Mouse (Mus musculus): Measurements from ENCODE around the gene Lrrc26.
A peak's percentile ranks its signal among the peaks of the same experiment; 100 is the strongest.
"Not testable (repeated sequence)": the region's sequence is repeated elsewhere in the genome, so short reads cannot be mapped to it uniquely, and the experiment has no call there.

Lrrc26 gene

GRCm38 (mm10) chr2:25289651-25290050 is at the start of gene Lrrc26:
TSS of gene Lrrc26 (plus strand) at chr2:25289915.
- DNase-seq (ENCODE audit: low spot score), result no peak

- no peak for DNase-seq (ENCODE audit: low spot score)
These were observed 49.4 kb upstream of the Lrrc26 start for GRCm38 (mm10) chr2:25240310-25240709.

GRCm38 (mm10) chr2:25240723-25241437 is 48.8 kb upstream of the Lrrc26 start:
- DNase-seq (ENCODE audit: low spot score), result peak; percentile 68

DNA sequence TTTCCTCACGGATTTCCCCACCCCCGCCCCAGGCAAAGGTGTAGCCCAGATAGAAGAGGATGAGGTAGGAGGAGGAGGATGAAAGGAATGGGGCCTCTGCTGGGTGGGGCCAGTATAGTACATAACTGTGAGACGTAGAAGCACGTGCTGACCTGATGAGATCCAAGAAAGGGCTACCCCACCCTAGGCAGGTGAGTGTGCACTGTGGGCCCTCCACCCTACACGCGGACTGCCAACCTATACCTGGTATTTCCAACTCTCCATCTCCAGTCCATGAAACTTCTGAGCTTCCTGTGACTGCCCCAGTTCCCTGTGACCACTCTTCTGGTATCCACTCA is 48.3 kb upstream of the Lrrc26 start:
- no peak for DNase-seq (ENCODE audit: low spot score)

GRCm38 (mm10) chr2:25242101-25242506 is 47.6 kb upstream of the Lrrc26 start, which contains the start of the genes Rnf208 and Cysrt1:
TSS of gene Rnf208 (plus strand) at chr2:25242255.
TSS of gene Cysrt1 (minus strand) at chr2:25242452.
- no peak for DNase-seq (ENCODE audit: low spot score)

DNA sequence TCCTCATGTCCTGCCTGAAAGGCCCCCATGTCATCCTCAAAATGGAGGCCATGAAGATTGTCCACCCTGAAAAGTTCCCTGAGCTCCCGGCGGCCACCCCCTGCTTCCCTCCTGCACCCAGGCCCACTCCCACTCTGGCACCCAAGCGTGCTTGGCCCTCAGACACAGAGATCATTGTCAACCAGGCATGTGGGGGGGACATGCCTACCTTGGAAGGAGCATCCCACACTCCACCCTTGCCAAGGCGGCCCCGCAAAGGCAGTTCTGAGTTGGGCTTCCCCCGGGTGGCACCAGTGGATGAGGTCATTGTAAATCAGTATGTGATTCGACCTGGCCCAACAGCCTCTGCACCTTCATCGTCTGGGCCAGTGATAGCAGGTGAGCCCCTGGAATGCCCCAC is 46.4 kb upstream of the Lrrc26 start:
- no peak for DNase-seq (ENCODE audit: low spot score)

DNA sequence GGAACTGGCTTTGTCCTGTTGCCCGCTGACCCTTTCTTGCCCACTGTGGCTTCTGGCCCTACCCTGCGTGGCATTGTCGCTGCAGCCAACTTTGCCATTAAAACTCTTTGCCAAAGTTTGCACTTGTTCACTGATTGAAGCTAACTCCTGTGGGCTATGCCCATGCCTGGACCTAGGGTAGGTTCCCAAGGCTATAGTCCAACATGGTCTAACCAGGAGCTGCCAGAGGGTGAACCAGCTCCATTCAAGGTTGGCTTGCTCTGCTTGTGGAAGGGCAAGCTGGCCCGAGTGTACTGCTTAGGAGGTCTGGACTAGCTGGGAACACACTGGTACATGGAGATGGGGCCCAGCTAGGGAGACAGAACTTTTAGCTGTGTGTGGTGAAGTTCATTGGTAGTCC is 45.6 kb upstream of the Lrrc26 start:
- no peak for DNase-seq (ENCODE audit: low spot score)

- DNase-seq (ENCODE audit: low spot score), result no peak
These were observed 43.3 kb upstream of the Lrrc26 start, which contains the start of gene AL732309.1 for GRCm38 (mm10) chr2:25246183-25247072. TSS of gene AL732309.1 (minus strand) at chr2:25246863.

- DNase-seq (ENCODE audit: low spot score), result no peak
These were observed 37.4 kb upstream of the Lrrc26 start for GRCm38 (mm10) chr2:25252331-25252730.

GRCm38 (mm10) chr2:25255284-25255779 is 34.4 kb upstream of the Lrrc26 start, which contains the start of gene Tmem203:
TSS of gene Tmem203 (plus strand) at chr2:25255439.
- DNase-seq (ENCODE audit: low spot score), result peak; percentile 68

DNA sequence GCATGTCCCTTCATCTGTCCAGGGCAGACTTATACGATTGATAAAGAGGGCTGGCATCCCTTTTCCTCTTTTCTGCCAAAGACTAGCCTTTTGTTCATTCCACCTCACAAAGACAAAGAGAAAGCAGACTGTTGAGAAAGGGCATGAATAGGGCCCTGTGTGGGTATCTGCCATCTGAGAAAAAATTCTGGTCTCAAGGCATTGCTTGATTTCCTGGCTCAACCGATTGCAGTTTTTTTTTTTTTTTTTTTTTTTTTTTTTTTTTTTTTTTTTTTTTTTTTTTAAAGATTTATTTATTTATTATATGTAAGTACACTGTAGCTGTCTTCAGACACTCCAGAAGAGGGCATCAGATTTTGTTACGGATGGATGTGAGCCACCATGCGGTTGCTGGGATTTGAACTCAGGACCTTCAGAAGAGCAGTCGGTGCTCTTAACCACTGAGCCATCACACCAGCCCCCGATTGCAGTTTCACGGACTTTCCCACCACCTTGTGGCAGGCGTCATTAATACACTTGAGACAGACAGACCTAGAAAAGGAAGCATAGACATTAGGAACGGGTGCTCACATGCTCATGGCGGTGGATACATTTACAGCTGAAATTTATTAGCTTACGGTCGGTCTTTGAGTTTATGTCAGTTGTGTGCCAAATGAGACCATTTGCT is 33.1 kb upstream of the Lrrc26 start:
- DNase-seq (ENCODE audit: low spot score), result not testable (repeated sequence)

DNA sequence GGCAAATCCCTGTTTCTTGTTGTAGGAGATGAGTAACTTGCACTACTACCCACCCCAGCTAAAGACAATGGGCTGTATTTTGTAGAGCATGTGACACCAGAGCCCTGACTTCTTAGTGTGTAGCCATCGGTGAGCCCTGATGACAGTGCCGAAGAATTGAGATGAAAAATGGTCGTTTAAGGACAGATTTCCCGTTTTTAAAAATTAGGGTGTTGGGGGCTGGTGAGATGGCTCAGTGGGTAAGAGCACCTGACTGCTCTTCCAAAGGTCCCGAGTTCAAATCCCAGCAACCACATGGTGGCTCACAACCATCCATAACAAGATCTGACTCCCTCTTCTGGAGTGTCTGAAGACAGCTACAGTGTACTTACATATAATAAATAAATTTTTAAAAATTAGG is 32.5 kb upstream of the Lrrc26 start:
- DNase-seq (ENCODE audit: low spot score), result not testable (repeated sequence)

GRCm38 (mm10) chr2:25258887-25259286 is 30.8 kb upstream of the Lrrc26 start:
- no peak for DNase-seq (ENCODE audit: low spot score)

DNA sequence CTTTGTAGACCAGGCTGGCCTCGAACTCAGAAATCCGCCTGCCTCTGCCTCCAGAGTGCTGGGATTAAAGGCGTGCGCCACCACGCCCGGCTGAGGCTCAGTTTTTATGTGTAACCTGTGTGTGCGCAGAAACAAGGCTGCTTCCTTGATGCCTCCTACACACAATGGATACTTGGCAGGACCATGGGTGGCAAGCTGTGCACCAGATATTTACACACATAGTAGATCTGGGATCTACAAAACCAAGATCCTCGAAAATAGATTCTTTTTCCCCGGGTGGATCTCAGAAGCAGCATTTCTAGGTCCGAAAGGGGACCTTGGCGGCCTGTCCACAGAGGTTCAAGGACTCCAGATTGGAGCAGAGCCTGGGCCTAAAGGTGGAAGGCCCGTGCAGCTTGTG is 27.8 kb upstream of the Lrrc26 start:
- DNase-seq (ENCODE audit: low spot score), result no peak

DNA sequence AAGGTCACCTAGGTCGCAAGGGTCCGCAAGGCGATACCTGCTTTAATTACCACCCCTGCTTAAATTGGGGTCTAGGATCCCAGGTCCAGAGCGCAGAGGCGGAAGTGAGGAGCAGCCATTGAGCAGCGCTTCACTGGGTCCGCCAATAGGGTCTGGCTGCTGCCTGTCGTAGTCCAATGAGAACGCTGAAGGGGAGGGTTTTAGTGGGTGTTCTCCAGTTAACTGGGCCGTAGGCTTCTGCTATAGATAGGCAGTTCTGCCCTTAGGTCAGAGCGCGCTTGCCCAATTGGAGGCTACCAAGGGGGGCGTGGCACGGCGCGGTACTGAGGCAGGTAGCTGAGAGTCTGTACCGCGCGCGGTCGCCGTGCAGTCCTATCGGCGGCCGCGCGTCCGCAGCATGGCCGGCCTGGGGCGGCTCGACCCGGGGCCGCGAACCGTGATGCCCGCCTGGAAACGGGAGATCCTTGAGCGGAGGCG is 27.4 kb upstream of the Lrrc26 start, which contains the start of gene Tprn:
Gene Tprn (plus strand): TSS at position 328 of the 477 bp plus-strand sequence.
- DNase-seq (ENCODE audit: low spot score), result peak; percentile 95

- DNase-seq (ENCODE audit: low spot score), result no peak
These were observed 26.7 kb upstream of the Lrrc26 start for GRCm38 (mm10) chr2:25262795-25263622.

DNA sequence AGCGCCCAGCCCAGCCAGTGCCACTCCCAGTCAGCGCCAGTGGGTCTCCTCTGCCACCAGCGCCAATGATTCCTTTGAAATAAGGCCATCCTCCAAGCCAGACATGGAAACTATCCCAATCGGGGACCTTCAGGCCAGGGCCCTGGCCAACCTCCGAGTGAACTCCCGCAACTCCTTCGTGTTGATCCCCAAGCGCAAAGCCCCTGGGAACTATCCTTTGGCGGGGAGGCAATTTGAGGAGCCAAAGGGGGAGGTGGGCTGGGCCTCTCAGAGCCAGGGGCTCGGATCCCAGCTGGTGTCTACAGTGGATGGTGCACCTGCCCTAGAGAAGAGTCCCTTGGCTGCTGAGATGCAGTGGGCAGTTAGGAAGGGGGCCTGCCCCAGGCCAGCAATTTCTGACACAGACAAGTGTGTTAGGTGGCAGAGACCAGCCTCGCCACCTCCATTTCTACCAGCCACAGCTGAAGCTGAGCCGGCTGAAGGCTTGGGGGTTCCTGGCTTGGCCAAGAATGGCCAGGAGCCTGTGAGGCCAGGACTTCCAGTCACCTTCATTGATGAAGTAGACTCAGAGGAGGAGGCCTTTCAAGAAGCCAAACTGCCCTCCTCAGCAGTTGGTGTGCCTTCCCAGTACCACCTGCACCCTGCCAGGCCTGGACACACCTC is 26.0 kb upstream of the Lrrc26 start:
- no peak for DNase-seq (ENCODE audit: low spot score)

DNA sequence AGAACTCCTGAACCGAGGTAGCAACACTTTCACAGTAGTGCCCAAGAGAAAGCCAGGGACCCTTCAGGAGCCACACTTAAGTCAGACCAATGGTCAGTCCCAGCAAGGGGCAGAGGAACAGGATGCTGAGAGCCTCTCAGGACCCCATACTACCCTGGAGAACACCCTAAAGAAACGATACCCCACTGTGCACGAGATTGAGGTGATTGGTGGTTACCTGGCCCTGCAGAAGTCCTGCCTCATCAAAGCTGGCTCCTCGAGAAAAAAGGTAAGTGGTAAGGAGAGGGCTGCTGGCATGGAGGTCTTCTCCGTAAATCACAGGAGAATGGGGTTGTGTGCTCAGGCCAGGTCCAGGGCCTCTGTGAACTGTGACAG is 25.4 kb upstream of the Lrrc26 start:
- no peak for DNase-seq (ENCODE audit: low spot score)

DNA sequence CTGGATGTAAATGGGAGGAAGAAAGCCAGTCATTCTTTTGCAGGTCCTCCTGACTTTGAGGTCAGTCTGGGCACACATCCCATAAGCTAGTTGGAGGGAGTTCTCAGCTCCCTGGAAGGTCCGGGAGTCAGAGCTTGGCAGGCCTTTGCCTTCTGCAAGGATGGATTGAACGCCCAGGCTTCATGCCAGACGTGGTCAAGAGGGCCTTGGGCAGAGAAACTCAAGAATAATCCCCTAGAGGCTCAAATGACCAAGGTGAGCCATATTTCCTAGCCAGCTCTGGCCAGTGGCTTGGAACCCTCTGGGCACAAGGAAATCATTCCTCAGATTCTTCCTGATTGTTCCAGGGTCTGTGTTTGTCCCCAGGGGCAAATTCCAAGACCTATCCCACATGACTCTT is 24.9 kb upstream of the Lrrc26 start:
- DNase-seq (ENCODE audit: low spot score), result no peak

- no peak for DNase-seq (ENCODE audit: low spot score)
These were observed 23.6 kb upstream of the Lrrc26 start for GRCm38 (mm10) chr2:25265897-25266656.

Data from ovary, adult 18-20 months (tissue).